Mouse (Mus musculus): ENCODE data around the gene Zmym1. TPM values are rescaled to one million over a fixed set of nuclear protein-coding genes. Genes with fewer than 3 reads are reported as not detected.
A peak's percentile ranks its signal among the peaks of the same experiment; 100 is the strongest.
"Not testable (repeated sequence)": the region's sequence is repeated elsewhere in the genome, so short reads cannot be mapped to it uniquely, and the experiment has no call there.

The Zmym1 gene
- polyA plus RNA-seq, 2 experiments from 2014 or later = 22.1 to 25.8 TPM

GRCm38 (mm10) chr4:127027228-127028190 lies 33.4 kb downstream of the Zmym1 start:
- ATAC-seq = peak; percentile 22

- ATAC-seq = no peak
Observed at GRCm38 (mm10) chr4:127026826-127027225, 34.1 kb downstream of the Zmym1 start.

GRCm38 (mm10) chr4:127024240-127024639 lies 36.7 kb downstream of the Zmym1 start:
- ATAC-seq = no peak

DNA sequence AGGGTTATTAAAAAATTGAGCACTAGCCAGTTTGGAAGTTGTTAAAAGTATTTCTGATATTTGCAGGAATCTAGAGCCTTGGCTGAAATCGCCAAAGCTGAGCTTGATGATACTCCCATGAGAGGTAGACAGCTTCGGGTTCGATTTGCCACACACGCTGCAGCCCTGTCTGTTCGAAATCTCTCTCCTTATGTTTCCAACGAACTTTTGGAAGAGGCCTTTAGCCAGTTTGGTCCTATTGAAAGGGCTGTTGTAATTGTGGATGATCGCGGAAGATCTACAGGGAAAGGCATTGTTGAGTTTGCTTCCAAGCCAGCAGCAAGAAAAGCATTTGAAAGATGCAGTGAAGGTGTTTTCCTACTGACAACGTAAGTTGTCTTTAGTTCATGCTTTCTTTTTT lies 37.8 kb downstream of the Zmym1 start:
- no peak for ATAC-seq

GRCm38 (mm10) chr4:127021989-127022626 lies 38.8 kb downstream of the Zmym1 start:
- peak; percentile 66 for ATAC-seq

DNA sequence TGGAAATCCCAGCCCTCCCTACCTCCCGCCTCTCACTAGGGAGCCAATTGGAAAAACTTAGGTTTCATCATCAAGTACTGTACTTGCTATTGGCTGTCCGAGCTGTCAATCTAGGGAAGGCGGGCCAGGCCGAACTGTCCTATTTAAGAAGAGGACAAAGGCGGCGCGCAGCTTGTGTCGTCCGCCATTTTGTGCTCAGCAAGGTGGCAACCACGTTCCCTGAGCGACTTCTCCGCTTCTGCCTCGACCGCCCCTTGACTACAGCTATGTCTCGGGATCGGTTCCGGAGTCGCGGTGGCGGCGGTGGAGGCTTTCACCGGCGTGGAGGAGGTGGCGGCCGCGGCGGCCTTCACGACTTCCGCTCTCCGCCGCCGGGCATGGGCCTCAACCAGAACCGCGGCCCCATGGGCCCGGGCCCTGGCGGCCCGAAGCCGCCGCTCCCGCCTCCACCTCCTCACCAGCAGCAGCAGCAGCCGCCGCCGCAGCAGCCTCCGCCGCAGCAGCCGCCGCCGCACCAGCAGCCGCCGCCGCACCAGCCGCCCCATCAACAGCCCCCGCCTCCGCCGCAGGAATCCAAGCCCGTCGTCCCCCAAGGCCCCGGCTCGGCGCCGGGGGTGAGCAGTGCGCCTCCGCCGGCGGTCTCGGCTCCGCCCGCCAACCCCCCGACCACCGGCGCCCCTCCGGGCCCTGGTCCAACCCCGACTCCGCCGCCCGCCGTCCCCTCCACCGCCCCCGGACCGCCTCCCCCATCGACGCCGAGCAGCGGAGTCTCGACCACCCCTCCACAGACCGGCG lies 39.6 kb downstream of the Zmym1 start, which contains the start of gene Sfpq:
Gene Sfpq (plus strand): TSS at position 174 of the 795 bp plus-strand sequence.
- peak; percentile 89 for ATAC-seq

GRCm38 (mm10) chr4:127020411-127021150 lies 40.4 kb downstream of the Zmym1 start:
- no peak for ATAC-seq

- ATAC-seq = no peak
Observed at GRCm38 (mm10) chr4:127016366-127016765, 44.6 kb downstream of the Zmym1 start.

GRCm38 (mm10) chr4:127015294-127015993 lies 45.5 kb downstream of the Zmym1 start:
- ATAC-seq = peak; percentile 99

DNA sequence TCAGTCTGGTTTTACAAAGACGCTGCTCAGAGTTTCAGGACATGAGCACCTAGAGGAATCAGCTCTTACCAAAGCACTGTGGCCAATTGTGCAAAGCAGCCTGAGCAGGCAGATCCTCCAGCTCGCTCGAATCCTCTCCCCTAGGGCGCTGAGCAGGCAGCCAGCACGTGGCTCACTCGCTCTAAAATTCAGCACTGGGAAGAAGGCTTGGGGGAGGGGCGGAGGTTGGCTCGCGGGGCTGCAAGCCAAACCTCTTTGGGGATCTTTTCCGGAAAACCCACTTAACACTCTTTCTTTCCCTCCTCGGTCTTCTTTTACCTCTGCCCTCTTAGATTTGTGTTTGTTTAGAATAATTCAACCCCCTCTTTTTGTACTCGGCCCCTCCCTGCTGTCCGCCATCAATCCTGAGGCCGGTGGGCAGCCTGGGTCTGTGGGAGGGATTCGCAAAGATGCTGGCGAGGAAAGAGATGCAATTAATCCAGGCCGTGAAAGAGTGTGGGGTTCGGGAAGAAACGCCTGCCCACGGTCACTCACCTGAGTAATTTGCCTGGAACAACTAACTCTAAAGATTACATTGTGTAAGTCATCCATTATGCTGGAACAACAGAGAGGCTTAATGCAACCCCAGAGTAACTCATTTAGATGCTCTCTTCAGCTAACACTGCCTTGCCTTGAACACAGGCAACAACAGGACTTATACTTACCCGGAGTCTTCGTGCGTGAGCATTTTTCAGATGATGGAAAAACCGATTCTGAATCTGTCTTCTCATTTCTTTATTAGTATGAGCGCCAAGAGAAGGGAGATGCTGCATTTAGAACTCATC lies 55.6 kb downstream of the Zmym1 start:
- no peak for ATAC-seq

DNA sequence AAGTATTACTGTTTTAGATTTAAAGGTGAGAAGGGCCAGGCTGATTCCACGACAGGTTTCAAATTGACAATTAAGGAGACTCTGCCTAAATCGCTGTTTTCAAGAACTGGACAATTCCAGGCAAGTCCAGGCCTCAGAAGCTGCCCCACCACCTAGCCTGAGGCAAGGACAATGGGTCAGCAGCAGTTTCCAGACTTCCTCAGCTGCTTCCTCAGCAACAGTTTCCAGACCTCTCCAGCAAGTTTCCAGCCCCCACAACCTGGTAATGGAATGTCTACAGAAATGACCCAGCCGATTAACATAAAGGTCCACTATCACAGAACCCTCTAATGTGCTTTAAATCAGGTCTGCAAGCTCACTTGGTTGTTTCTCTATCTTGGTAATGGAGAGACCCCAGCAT lies 56.6 kb downstream of the Zmym1 start:
- ATAC-seq = no peak

DNA sequence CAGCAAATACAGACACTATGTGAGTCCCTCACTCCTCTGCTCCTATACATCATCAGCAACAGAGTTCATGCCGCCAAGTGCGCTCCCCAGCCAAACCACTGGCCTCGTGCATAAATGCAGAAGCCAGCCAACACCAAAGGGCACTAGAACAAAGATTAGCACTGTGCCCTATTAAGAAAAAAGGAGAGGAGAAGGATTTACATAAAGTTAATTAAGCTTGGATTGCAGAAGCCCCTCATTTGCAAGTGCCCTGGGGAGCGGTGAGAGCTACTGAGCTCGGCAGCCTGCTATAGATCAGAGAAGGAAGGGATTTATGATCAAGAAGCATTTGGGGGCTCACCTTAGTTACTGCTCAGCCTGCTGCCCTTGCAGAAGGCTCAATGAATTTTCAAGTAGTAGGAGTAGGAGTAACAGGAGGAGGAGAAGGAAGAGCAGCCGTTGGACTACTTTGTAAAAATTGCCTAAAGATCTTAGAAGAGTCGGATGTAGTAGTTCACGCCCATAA lies 60.3 kb downstream of the Zmym1 start:
- ATAC-seq = no peak

DNA sequence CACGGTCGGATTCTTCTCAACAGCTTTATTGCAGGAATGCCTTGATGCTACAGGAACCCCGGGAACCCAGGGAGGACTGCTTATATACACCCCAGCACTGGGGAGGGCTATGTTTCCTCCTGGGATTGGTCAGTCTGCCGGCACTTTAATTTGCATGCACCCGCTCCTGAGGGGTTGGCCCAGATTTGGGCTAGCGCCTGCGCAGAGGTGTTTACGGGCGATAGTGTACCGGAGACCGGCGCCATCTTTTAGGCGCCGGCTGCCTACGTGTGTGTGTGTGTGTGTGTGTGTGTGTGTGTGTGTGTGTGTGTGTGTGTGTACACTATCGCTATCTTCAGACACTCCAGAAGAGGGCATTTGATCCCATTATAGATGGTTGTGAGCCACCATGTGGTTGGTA lies 61.6 kb downstream of the Zmym1 start:
- not testable (repeated sequence) for ATAC-seq

Other genes with a start within 250 kb of the Zmym1 start
- 10 to 100 TPM; 16.3 to 19.7 TPM for gene Zmym4, start 93.0 kb downstream of the Zmym1 start, polyA plus RNA-seq (2017; shearing (Covaris generic))
- 10 to 100 TPM; 44.0 to 61.2 TPM for gene Sfpq, start 39.8 kb downstream of the Zmym1 start, polyA plus RNA-seq (2017; shearing (Covaris generic))
- 10 to 100 TPM; 19.2 to 27.9 TPM for gene Zmym6, start 16.2 kb upstream of the Zmym1 start, polyA plus RNA-seq (2017; shearing (Covaris generic))
- 10 to 100 TPM; 26.8 to 29.8 TPM for gene Tmem35b, start 62.5 kb upstream of the Zmym1 start, polyA plus RNA-seq (2017; shearing (Covaris generic))
- gene Dlgap3, start 108.1 kb upstream of the Zmym1 start, polyA plus RNA-seq (2017; shearing (Covaris generic)) = not detected
- 10 to 100 TPM; 37.5 to 54.9 TPM for gene Smim12, start 182.6 kb upstream of the Zmym1 start, polyA plus RNA-seq (2017; shearing (Covaris generic))

Measured in CD4-positive, CD25-positive, alpha-beta regulatory T cell, adult 4 months (primary cell).